Mouse (Mus musculus) granulocyte monocyte progenitor cell, adult 5-6 weeks (primary cell): ENCODE data around the gene Igfbp2. TPM values are rescaled to one million over a fixed set of nuclear protein-coding genes. Genes with fewer than 3 reads are reported as not detected.
A peak's percentile ranks its signal among the peaks of the same experiment; 100 is the strongest.

Experiments used
- ATAC-seq: replicated peaks from 2 replicates; pipeline ENCODE4 v1.8.0; 2016; ENCODE audit warnings: mild to moderate bottlenecking, moderate TSS enrichment, inconsistent platforms; ENCODE audit not compliant: poor library complexity, severe bottlenecking
- total RNA-seq, 2 experiments: library from RNA; stranded (forward) in 1 of 2; stranded (reverse) in 1 of 2; fragments of 200-712, 200-1000 nt in 1 of 2; fragments of >200 nt in 1 of 2; fragmentation: Nextera tagmentation in 1 of 2; gene quantifications; 2 replicates each; pipeline ENCODE4 v1.2.3; 2014 to 2017

Igfbp2 gene
- total RNA-seq, 2 experiments from 2014 or later, result not detected

GRCm38 (mm10) chr1:72813639-72814403 is 10.5 kb upstream of the Igfbp2 start:
- no peak for ATAC-seq

- ATAC-seq, result no peak
These were observed 9.1 kb upstream of the Igfbp2 start for GRCm38 (mm10) chr1:72815184-72815583.

- no peak for ATAC-seq
These were observed 8.7 kb upstream of the Igfbp2 start for GRCm38 (mm10) chr1:72815616-72816015.

- ATAC-seq, result no peak
These were observed 4.3 kb upstream of the Igfbp2 start for GRCm38 (mm10) chr1:72819995-72820394.

DNA sequence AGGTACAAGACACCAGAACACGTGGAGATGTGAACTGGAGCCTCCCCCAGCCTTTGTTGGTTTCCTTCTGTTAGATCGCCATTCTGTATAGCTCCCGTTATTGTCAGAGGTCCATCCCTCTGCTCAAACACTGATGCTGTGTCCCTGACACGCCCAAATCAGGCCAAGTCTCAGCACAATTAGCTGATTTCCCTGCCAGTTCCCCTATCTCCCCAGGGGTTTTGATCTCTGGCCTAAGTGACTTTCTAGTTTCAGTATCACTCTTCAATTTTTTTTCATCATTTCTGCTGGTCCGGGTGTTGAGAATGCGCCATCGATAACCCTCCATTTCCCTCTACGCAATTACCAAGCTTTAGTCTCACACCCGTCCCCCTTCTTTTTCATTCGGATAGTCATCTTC is 1.4 kb upstream of the Igfbp2 start:
- ATAC-seq, result no peak

DNA sequence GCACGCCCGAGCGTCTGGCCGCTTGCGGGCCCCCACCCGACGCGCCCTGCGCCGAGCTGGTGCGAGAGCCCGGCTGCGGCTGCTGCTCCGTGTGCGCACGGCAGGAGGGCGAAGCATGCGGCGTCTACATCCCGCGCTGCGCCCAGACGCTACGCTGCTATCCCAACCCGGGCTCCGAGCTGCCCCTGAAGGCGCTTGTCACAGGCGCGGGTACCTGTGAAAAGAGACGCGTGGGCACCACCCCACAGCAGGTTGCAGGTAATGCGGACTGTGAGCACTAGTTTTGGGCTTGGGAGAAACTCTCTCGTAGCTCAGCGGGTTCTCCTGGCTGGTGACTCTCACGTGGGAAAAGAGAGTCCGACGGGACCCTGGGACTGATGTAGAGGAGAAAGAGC is 401 bp downstream of the Igfbp2 start:
- ATAC-seq, result 0 out of 2 replicates have a peak, but pooled peaks have one; percentile 17

GRCm38 (mm10) chr1:72825286-72825685 is 983 bp downstream of the Igfbp2 start:
- ATAC-seq, result no peak

- no peak for ATAC-seq
These were observed 1.6 kb downstream of the Igfbp2 start for GRCm38 (mm10) chr1:72825921-72826320.

DNA sequence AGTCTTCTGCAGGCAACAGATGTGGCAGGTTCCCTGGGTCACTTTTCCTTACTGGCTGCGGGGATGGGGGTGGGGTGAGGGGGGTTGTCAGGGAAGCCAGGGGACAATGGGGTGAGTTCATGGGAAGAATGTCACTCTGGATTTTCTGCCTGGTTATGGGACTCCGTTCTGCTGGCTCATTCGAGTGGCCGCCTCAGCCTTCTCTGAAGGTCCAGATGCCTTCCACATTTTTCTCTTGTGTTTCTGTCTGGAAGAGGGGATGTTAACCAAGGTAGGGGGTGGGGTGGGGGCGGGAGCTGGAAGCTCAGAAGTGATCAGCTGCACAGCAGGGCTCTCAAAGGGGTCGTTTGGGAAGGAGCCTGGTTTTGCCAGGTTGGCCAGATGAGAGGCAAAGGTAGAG is 2.1 kb downstream of the Igfbp2 start:
- ATAC-seq, result no peak

- ATAC-seq, result no peak
These were observed 2.6 kb downstream of the Igfbp2 start for GRCm38 (mm10) chr1:72826931-72827330.

DNA sequence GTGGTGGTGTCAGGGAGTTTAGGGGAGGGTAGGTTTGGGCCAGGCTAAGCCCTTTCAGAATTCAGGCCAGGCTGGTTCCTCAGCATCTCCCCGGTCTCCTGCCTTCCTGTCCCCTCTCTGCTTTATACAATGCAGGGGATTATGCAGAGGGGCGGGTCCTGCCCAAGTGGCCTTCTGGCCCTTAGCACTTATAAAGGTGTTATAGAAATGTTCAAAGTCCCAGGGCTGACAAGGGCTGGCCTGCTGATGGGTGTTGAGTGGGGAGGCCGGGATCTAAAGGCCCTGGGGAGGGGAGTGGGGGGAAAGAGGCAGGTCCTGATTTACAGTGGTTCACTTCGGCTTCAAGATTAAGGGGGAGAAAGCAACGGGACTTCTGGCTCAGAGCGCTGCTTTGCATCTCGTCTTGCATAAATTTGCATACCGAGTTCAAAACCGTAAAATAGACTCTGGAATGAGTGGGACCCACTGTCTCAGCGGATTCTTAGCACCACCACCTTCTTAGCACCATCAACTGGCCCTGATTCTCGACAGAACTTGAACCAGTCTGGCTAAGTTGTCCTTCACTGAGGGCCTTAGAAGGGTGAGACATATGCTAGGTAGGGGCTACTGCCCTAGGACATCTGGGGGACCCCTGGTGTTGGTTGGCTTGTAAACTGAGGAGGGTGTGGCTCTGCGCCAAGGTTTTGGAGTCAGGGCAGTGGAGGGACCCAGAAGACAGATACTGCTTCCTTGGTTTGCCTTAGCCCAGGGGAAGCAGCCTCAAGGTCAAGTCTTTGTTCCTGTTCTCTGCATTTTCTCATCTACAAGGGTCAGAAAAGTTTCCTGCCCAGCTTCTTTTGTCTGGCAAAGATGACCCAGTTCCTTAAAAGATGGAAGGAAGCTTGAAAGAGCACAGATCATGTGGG is 3.4 kb downstream of the Igfbp2 start:
- no peak for ATAC-seq

DNA sequence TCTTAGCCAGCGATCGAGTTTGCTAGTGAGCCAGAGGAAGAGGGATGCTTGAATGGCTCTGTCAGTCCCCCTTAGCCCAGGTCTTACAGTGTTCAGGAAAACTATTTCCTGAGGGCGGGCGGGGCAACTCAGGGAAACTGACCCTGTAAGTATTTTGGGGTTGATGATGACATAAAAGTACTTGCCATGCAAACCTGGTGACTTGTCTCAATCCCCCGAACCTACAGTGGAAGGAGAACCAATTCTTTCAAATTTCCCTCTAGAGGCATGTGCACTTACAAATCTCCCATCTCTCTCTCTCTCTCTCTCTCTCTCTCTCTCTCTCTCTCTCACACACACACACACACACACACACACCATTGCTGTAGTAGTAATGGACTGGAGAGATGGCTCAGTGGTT is 4.5 kb downstream of the Igfbp2 start:
- ATAC-seq, result no peak

GRCm38 (mm10) chr1:72830485-72830884 is 6.2 kb downstream of the Igfbp2 start:
- no peak for ATAC-seq

- ATAC-seq, result no peak
These were observed 8.4 kb downstream of the Igfbp2 start for GRCm38 (mm10) chr1:72832715-72833153.

DNA sequence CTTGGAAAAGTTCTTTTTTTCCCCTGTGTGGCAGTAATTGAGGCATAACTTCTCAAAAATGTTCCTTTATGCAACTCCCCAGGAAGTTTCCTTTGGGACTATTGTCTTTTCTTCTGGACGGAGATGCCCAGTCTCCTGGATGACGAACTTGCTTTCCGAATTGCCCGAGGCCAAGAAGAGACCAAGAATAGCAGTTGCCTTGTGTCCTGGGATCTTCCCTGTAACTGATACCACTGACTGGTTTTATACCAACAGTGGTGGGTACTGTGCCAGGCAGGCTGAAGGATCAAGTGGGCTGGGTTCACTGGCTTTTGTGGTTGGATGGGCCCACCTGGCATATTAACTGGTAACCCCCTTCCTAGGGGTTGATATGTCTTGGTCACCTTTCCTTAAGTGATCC is 9.3 kb downstream of the Igfbp2 start:
- no peak for ATAC-seq

GRCm38 (mm10) chr1:72839356-72839755 is 15.1 kb downstream of the Igfbp2 start:
- no peak for ATAC-seq

GRCm38 (mm10) chr1:72839791-72840190 is 15.5 kb downstream of the Igfbp2 start:
- ATAC-seq, result no peak

- ATAC-seq, result no peak
These were observed 18.6 kb downstream of the Igfbp2 start for GRCm38 (mm10) chr1:72842666-72843459.

GRCm38 (mm10) chr1:72844675-72845074 is 20.4 kb downstream of the Igfbp2 start:
- ATAC-seq, result no peak

GRCm38 (mm10) chr1:72847849-72848380 is 23.6 kb downstream of the Igfbp2 start:
- ATAC-seq, result no peak
